Mouse (Mus musculus) natural killer cell, adult 2 months (primary cell): ENCODE results near the gene Hipk1.
"Not testable (repeated sequence)": the region's sequence is repeated elsewhere in the genome, so short reads cannot be mapped to it uniquely, and the experiment has no call there.

Source experiments
- DNase-seq, 2 experiments: peaks; one replicate each; pipeline ENCODE4 v3.0.0; 2022; ENCODE audit warnings: low spot score in 2 of 2

Gene Hipk1

DNA sequence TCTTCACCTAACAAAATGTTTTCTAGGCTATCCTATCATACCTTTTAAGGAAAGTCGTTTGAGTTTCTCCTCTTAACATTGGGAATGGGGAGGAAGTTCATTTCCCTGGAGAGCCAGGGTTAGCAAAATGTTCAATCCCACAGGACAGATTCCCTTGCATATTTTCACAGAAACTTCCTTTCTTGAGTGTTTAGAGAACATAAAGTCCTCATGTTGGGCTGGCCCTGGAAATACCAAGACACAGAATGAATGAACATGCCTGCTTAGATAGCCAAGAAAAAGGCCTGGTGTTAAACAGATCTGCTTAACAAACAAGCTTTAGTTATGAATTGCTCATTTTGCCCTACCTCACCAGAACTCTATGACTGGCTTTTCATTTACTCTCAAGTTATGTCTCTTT lies 1.2 kb upstream of the Hipk1 start:
- DNase-seq, result no peak

DNA sequence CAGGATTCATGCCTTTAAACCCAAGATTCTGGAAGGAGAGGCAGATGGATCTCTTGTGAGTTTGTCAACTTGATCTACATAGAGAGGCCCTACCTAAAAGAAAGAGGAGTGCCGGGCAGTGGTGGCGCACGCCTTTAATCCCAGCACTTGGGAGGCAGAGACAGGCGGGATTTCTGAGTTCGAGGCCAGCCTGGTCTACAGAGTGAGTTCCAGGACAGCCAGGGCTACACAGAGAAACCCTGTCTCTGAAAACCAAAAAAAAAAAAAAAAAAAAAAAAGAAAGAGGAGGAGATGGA lies 696 bp upstream of the Hipk1 start:
- not testable (repeated sequence) for DNase-seq

DNA sequence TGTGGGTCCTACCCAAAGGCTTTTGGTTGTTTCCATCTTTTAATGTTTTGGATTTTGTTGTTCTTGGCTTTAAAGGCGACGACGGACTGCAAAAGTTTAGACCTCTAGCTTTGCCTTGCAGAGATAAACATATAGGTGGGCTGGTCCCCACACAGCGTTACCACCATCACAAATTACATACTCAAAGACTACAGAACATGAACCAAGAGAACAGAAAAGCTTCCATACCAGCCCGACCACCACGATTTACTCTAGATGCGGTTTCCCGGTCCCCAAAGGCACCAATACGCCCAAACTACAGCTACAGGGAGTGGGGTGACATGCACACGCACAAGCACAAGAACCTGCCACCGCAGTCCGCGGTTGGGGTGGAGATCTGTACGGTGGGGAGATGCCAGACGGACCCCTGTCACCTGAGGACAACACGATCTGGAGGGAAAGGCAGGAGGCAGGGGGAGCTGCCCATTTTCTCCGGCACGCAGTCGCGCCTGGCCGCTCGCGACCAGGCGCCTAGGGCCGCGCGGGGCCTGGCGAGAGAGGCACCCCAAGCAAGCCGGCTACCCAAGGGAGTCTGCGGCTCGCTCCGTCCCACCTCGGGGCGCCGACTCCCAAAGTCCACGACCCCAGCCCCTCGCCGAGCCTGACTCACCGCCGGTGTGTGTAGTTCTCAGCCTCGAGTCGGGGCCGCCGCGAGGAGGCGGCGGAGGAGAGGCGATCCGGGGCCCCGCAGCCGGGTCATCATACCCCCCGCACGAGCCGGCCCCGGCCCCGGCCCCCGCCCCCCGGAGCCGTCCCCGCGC lies 817 bp downstream of the Hipk1 start:
- DNase-seq, result no peak

DNA sequence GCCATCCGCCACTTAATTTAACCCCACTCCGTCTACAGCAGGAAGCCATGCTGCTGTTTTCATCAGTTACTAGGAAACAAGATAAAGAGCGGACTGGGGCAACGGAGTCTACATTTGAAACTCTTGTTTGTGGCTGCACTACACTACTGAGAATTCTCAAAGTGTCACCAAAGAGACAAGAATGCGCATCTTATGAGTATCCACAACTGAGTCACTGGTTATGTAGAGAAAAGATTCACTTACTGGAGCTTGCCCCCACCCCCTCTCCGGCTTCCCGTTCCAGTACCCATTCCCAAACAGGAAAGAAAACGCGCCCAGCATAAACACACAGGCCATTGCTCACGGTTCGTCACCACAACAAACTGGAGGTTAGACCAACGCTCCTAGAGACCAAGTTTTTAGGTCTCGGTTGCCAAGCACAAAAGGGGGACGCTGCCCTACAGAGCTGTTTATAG lies 1.4 kb downstream of the Hipk1 start:
- DNase-seq, result peak; percentile 34 to 56

DNA sequence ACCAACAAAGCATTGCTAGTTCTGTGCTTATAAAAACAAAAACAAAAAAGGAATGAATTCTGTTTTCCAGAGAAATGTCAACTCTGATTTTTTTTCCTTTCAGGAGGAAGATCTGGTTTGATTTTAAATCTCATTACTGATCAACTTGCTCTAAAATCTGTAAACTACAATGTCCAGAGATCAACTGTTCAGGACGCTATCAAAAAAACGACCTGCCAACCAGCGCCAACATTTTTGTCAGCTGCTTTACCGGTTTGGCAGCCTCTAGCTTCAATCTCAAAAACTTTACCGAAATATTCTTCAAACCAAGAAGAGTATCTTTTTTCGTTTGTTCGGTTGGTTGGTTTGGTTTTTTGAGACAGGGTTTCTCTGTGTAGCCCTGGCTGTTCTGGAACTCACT lies 2.3 kb downstream of the Hipk1 start:
- DNase-seq, result no peak

DNA sequence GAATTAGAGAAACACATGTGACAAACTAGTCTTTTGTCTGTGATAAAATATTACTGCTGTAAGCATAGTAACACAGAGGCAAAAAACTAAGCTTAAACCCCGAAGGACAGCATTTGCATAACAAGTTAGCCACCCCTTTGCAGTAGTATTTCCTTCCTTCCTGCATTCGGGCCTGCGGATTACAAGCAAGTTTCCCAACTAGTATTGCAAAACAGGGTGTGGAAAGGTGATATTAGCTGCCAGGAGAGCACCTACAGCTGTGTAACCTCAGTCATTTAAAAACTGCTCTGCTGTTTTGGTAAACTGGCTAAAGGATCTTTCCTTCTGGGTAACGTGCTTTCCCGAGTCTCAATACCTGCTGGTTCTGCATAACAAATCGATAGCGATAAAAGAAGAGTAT lies 4.1 kb downstream of the Hipk1 start:
- DNase-seq, result no peak

DNA sequence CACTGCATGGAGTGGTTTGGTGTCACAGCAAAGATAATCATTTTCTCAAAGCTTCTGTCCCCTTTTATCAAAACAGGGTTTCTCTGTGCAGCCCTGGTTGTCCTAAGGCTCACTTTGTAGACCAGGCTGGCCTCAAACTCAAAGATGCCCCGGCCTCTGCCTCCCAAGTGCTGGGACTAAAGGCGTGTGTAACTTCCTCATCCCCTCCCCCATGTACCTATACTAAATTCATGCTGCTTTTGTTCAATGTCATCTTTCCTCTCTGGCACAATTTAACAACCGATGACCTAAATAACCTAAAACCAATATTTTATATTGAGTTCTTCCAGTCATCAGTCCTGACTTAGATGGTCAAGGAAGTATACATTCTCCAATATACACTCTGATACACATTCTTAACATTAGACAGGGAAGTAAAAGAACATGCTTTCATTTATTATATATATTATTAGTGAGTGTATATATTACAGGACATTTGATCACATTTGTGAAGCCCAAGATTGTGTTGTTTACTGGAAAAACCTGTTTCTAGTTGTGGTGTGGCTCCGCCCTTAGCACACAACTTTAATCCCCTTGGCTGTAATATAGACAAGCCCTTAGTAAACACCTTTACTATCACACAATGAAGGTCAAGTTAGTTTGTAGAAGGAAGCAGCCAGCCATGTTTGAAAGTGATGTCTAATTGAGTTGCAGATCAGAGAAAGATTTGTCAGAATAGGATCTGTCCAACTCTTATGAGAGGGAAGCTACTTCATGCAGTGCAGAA lies 8.3 kb downstream of the Hipk1 start:
- DNase-seq, result no peak

DNA sequence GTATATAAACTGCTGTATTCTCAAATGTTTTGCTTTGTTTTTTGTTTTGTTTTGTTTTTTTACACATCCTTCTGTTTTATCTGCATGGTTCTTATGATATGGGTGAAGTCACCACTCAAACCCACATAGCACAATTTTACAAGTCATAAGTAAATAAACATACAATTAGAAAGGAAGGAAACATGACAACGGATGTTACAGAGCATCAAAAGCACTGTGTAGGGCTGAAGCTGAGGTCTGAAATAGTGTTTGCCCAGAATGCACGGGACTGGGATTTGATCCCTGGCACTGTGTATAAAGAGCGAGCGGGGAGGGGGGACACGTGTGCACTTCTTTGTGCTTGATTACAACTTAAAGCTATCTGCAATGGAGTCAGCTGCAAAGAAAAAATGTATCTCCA lies 10.6 kb downstream of the Hipk1 start:
- no peak for DNase-seq

DNA sequence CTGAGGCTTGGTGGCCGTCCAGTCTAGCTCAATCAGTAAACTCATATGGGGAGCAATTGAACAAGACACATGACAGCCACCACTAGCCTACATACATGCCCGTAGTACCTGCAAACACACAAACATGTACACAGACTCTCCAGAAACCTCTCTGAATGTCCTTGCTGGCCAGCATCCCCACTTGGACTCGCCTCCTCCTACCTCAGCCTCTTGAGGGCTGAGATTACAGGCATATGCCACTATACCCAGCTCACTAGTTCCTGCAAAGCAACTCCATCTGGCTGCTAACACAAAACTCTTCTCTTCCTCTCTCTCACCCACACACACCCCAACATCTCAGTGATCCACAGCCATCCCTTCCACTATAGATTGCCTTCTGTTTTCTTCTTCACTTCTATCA lies 11.1 kb downstream of the Hipk1 start:
- no peak for DNase-seq

DNA sequence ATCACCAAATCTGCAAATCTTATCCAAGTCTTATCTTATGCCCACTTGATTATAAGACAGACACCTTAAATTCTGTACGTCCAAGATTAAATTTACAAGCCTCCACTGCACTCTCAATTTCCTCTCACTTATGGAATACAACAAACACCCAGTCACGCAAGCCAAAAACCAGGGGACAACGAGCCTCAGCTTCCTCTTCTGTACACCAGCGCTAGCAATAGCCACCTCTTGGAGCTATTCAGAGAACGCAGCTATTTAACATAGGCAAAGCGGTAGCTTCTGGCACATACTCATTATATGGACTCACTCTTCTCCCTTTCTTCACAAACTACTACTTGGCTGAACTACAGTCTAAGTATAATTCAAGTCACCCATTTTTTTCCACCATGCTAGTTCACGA lies 12.2 kb downstream of the Hipk1 start:
- DNase-seq, result no peak

DNA sequence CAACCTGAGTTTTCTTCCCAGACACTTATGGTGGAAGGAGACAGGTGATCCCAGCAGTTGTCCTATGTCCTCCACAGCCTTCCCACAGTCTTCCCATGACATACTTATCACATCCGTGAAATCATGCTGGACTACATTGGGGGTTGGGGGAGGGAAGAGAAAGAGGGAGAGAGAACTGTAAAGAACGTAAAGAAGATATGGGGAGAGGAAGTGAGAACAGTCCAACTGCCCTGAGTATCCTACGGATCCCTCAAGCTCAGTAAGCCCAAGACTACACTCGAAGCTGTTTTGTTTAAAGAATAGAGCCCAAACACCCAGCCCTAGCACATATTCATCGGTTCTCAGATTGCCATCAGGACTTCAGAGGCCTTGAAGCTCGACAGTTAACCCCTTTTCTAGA lies 12.7 kb downstream of the Hipk1 start:
- DNase-seq, result no peak

DNA sequence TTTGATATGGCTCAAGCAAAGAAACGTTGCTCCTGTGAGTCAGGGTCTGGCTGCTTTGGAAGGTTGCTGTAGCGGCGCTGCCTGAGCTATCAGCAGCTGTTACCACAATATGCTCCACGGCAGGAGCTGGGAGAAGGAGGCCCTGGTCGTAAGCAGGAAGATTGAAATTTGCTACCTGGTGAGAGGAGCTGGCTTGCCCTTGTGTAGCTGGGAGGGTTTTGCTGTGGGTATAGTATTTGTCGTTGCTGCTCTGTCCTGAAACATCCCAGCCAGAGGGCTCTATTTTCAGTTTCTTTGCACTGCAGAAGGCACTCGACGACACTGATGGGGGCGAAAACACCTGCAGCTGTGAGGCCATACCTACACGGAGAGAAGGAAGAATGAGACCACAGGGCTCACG lies 13.4 kb downstream of the Hipk1 start:
- DNase-seq, result no peak

DNA sequence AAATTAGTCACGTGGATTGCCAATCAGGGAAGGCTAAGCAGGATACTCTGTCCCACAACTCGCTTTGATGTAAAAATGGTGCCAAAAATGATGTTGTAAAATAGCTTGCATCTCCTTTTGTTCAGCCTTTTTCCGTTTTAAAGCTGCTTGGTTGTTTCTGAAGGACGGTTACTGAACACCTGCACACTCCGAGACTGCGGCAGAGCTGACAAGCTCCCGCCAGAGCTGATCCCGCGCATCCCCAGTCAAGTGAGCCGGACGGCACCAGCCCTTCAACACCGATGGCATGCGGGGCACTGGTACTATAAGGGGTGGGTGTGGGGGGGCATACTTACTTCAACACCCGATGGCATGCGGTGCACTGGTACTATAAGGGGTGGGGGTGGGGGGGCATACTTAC lies 17.4 kb downstream of the Hipk1 start:
- no peak for DNase-seq

DNA sequence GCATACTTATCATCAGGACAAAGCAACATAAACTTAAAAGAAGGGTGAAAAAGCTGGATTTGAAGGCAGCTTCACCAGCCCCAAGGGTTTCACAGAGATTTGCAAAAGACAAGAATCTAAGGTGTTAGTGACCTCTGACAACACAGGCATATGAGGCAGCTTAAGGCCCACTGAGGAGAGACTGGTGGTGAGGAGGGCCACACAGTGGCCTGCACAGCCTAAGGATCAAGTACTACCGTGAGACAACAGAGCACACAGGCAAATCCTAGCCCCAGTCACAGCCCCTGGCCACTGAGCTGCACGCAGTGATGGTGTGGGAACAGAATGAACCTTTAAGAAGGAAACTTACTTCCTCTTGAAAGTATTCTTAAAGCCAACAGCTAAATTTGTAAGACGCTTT lies 17.9 kb downstream of the Hipk1 start:
- peak in 1 of 2 experiments; percentile 23 for DNase-seq

DNA sequence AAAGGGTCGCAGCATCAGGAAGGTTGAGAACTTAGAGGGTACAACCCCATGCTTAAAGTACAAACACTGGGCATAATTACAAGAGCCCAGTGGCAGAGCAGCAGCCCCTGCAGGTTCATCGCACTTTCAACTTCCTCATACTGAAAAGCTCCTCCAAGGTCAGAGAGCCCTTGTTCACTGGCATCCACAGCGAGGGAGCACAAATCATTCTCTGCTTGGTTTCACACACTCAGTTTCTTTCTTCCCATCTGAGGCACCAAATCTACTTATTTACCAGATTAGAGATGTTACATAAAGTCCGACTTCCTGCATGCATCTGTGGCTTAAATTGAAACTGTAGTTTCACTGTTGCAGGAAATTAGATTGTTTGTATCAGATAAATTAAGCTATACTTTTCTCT lies 18.5 kb downstream of the Hipk1 start:
- peak; percentile 14 to 46 for DNase-seq

DNA sequence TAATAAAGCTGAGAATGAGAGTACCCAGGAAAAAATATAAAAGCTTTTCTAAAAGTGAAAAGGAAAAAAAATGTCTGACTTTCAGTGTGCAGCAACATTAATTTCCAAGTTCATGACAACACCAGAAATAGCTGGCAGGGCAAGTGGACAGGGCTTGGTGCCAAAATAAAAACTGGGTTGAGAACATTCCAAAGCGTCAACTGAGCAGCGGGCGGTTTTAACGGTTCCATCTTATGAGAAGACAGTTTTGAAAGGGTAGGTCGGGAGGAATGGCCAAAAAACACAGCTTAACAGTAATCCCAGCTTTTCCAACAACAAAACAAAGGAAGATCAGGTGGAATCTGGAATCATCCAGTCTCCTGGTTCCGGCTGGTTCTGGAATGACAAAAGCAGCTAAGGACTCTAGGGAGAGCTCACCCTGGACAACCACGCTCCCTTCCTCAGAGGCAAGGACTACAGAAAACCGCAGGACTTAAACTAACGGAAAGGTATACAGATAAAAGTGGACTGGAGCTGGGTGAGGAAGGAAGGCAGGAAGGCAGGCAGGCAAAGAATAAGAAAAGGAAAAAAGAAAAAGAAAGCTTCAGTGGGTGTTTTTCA lies 19.7 kb downstream of the Hipk1 start:
- DNase-seq, result no peak

DNA sequence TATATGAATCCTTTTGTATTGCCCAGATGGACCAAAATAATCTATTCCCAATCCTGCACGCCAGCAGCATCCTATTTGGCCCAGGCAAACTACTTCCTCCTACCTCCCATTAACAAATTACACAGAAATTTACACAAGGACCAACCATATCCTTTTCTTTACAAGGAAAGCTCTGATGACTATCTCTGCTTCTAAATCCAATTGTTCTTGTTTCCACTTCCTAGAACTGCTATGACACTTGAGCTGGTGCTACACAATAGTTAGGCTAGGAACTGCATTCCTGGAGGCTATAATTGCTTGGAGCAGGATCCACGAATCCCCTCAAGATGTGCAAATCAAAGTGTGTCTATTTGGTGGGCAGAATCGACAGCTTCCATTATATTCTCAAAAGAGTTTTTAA lies 24.6 kb downstream of the Hipk1 start:
- no peak for DNase-seq

DNA sequence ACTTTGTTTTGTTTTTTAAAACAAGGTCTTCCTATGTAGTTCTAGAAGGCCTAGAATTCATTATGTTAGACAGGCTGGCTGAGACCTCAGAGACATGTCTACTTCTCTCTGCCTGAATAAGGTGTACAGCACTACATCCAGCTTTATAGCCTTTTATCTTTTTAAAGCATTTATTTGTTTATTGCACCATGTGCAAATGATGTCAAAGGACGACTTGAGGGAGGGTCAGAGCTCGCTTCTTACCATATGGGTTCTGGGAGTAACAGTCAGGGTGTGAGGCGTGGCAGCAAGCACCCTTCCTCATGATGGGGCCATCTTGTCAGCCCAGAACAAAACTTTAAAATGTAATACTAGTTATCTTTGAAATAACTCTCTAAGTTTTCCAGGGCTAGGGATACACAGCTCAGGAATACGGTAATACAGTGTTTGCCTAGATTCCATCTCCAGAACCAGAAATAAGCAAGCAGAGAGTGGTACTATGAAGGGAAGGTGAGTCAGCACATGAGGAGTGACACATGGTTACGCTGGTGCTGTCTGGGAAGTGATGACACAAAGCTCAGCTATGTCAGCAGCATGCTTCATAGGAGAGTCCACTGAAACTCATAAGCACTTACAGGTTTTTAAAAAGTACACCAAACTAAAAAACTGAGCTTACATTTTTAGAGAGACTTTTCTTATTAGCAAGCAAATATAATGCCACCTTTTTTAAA lies 31.9 kb downstream of the Hipk1 start:
- DNase-seq, result no peak

DNA sequence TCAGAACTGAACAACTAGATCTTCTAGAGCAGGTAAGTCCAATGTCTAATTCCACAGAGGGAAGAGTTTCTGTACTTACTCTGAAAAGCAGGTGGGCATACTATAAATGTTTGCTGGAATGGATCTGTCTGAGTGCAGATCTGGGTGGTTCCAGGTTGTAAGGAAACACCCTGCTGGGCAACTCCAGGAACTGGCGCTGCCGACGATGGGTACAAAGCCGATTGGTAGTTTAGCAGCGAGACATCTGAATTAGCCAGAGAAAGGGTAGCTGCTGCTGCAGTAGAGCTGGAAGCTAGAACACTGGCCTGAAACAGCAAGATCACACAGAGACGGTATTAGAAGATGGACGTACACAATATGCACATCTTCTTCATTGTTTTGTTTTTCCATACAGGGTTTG lies 32.9 kb downstream of the Hipk1 start:
- no peak for DNase-seq

DNA sequence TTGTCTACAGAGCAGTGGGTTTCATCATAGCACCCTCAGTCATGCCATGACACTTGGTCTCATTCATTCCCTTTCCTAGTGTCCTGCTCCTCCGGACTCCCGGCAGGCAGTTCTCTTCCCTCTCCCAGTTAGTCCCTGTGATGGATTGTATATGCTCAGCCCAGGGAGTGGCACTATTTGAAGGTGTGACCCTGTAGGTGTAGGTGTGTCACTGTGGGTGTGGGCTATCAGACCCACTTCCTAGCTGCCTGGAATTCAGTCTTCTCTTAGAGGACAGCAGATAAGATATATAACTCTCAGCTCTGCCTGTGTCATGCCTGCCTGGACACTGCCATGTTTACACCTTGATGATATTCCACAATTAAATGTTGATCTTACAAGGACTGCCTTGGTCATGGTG lies 34.4 kb downstream of the Hipk1 start:
- DNase-seq, result no peak

DNA sequence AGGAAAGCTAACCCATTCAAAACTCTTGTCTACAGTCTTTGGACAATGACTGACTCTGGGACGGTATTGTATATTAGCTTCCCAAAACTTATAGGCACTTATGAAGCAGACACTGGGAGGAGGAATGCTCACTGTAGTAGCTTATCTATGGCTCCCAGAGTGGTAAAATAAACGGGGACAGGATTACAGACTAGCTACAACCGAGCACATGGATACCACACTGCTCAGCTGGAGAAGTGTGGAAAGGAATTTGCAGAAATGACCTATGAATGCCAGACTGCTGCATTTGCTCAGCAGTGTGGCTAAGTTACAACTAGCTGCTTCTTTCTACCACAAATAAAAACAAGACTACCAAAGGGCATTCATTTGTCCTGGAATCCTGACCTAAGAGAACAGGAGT lies 36.0 kb downstream of the Hipk1 start:
- DNase-seq, result no peak

DNA sequence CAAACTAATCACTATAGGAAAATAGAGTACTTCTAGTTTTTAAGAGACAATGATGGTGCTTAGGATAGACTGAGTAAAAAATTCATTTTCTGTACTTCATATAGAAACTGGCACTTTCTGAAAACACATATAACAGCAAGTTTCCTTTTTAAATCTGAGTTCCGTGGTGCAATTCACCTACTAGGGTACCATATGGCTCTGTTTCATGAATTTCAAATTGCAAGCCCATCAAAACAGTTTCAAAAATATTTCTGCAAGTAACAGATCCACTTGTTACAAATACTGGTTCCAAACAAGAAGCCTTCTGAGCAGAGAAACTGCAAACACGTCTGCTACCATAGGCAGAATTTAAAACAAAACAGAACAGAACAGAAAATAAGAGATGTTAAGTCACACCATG lies 39.8 kb downstream of the Hipk1 start:
- no peak for DNase-seq

DNA sequence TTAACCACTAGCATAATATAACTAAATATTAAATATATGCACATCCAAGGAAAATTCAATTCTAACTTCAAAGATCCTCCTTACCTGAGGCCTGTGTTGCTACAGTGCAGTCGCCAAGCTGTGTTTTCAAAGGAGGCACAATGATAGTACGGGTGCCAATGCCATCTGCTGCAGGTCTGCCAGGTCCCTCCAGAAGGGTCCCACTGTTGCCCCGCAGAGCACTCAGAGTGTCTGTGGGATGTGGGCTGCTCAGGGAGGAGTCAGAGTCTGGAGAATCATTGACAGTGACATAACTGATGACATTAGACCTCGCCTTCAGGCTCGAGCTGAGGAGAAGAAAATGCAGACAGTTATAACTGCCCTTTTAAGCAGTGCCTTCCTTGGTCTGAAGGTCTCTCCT lies 44.7 kb downstream of the Hipk1 start:
- DNase-seq, result no peak
